Mouse (Mus musculus): ENCODE measurements at regions not wholly inside any gene's neighbourhood (a gene's known extent, or its start where the extent isn't known, plus 50 kb on each side); places are given as distances from the start of the nearest gene placed in this dataset.

- no peak for TF ChIP-seq CTCF (IDR thresholded peaks at IDR 0.05)
- WGBS: 80% methylated on average over 2 of the region's 2 CpGs
- H3K4me1 ChIP-seq (ENCODE audit: insufficient read depth, low read length): no peaks in the 10 kb centered on the region
- DNase-seq (ENCODE audit: low spot score) (no peak), ATAC-seq (ENCODE audit: low FRiP score) (no peak)
- no peaks in the 10 kb centered on the region for H3K36me3 ChIP-seq (ENCODE audit: insufficient read depth, low read length)
- no peak overlapping the region for H3K9ac ChIP-seq (replicated peaks; ENCODE audit: low read length, poor library complexity, severe bottlenecking)
- no peak overlapping the region for H3K4me2 ChIP-seq (ENCODE audit: low read depth, low read length, poor library complexity, severe bottlenecking)
- no peak overlapping the region for H3K27ac ChIP-seq (ENCODE audit: low read depth, low read length)
- no peaks in the 10 kb centered on the region for H3K9me3 ChIP-seq (ENCODE audit: low read length)
- H3K27me3 ChIP-seq (ENCODE audit: insufficient read depth, low read length): no peaks in the 10 kb centered on the region
- H3K4me3 ChIP-seq (ENCODE audit: low read depth, low read length): no peak overlapping the region
These were observed 531.3 kb downstream of the Cypt12 start for GRCm38 (mm10) chr3:18479557-18479956.

GRCm38 (mm10) chr3:18482006-18482405 is 533.8 kb downstream of the Cypt12 start:
- no peak for TF ChIP-seq CTCF (IDR thresholded peaks at IDR 0.05)
- DNase-seq (ENCODE audit: low spot score) (no peak), ATAC-seq (ENCODE audit: low FRiP score) (no peak)
- H3K27me3 ChIP-seq (ENCODE audit: insufficient read depth, low read length): no peaks in the 10 kb centered on the region
- no peaks in the 10 kb centered on the region for H3K36me3 ChIP-seq (ENCODE audit: insufficient read depth, low read length)
- no peak overlapping the region for H3K4me2 ChIP-seq (ENCODE audit: low read depth, low read length, poor library complexity, severe bottlenecking)
- no peak overlapping the region for H3K27ac ChIP-seq (ENCODE audit: low read depth, low read length)
- no peaks in the 10 kb centered on the region for H3K4me1 ChIP-seq (ENCODE audit: insufficient read depth, low read length)
- no peak overlapping the region for H3K9ac ChIP-seq (replicated peaks; ENCODE audit: low read length, poor library complexity, severe bottlenecking)
- H3K9me3 ChIP-seq (ENCODE audit: low read length): no peaks in the 10 kb centered on the region; the same call in 1 of the 2 replicates
- H3K4me3 ChIP-seq (ENCODE audit: low read depth, low read length): no peak overlapping the region
- 79% methylated on average over 2 of the region's 2 CpGs for WGBS

- H3K36me3 ChIP-seq (ENCODE audit: insufficient read depth, low read length): no peaks in the 10 kb centered on the region
- no peaks in the 10 kb centered on the region for H3K27me3 ChIP-seq (ENCODE audit: insufficient read depth, low read length)
- H3K9ac ChIP-seq (replicated peaks; ENCODE audit: low read length, poor library complexity, severe bottlenecking): no peak overlapping the region
- ATAC-seq (ENCODE audit: low FRiP score): no peak
- WGBS: 84% methylated on average over 2 of the region's 2 CpGs
- H3K9me3 ChIP-seq (ENCODE audit: low read length): no peaks in the 10 kb centered on the region; the same call in 1 of the 2 replicates
- no peak overlapping the region for H3K4me3 ChIP-seq (ENCODE audit: low read depth, low read length)
- no peak overlapping the region for H3K4me2 ChIP-seq (ENCODE audit: low read depth, low read length, poor library complexity, severe bottlenecking)
- no peak for TF ChIP-seq CTCF (IDR thresholded peaks at IDR 0.05)
- H3K4me1 ChIP-seq (ENCODE audit: insufficient read depth, low read length): no peaks in the 10 kb centered on the region
- H3K27ac ChIP-seq (ENCODE audit: low read depth, low read length): no peak overlapping the region
- no peak for DNase-seq (ENCODE audit: low spot score)
These were observed 540.7 kb downstream of the Cypt12 start for GRCm38 (mm10) chr3:18488886-18489285.

GRCm38 (mm10) chr3:18522562-18522961 is 574.4 kb downstream of the Cypt12 start:
- Histone ChIP-seq H3K4me3 (ENCODE audit: low read depth, low read length) (no peak overlapping the region), H3K4me2 (ENCODE audit: low read depth, low read length, poor library complexity, severe bottlenecking) (no peak overlapping the region), H3K36me3 (ENCODE audit: insufficient read depth, low read length) (no peaks in the 10 kb centered on the region), H3K9ac (replicated peaks; ENCODE audit: low read length, poor library complexity, severe bottlenecking) (no peak overlapping the region), H3K4me1 (ENCODE audit: insufficient read depth, low read length) (no peaks in the 10 kb centered on the region), H3K27ac (ENCODE audit: low read depth, low read length) (no peak overlapping the region), H3K9me3 (ENCODE audit: low read length) (no peaks in the 10 kb centered on the region), H3K27me3 (ENCODE audit: insufficient read depth, low read length) (no peaks in the 10 kb centered on the region)
- no peak for DNase-seq (ENCODE audit: low spot score)
- TF ChIP-seq CTCF (IDR thresholded peaks at IDR 0.05): no peak
- WGBS: 29% methylated on average over 3 of the region's 3 CpGs
- no peak for ATAC-seq (ENCODE audit: low FRiP score)

- Histone ChIP-seq H3K27me3 (ENCODE audit: insufficient read depth, low read length) (no peaks in the 10 kb centered on the region), H3K36me3 (ENCODE audit: insufficient read depth, low read length) (no peaks in the 10 kb centered on the region), H3K9ac (replicated peaks; ENCODE audit: low read length, poor library complexity, severe bottlenecking) (no peak overlapping the region), H3K4me2 (ENCODE audit: low read depth, low read length, poor library complexity, severe bottlenecking) (no peak overlapping the region), H3K27ac (ENCODE audit: low read depth, low read length) (no peak overlapping the region), H3K4me3 (ENCODE audit: low read depth, low read length) (no peak overlapping the region), H3K4me1 (ENCODE audit: insufficient read depth, low read length) (no peaks in the 10 kb centered on the region), H3K9me3 (ENCODE audit: low read length) (no peaks in the 10 kb centered on the region)
- no peak for TF ChIP-seq CTCF (IDR thresholded peaks at IDR 0.05)
- 80% methylated on average over 2 of the region's 2 CpGs for WGBS
- ATAC-seq (ENCODE audit: low FRiP score) (no peak), DNase-seq (ENCODE audit: low spot score) (no peak)
These were observed 575.8 kb downstream of the Cypt12 start for GRCm38 (mm10) chr3:18524011-18524410.

- no peaks in the 10 kb centered on the region for H3K9me3 ChIP-seq (ENCODE audit: low read length)
- no peak overlapping the region for H3K4me2 ChIP-seq (ENCODE audit: low read depth, low read length, poor library complexity, severe bottlenecking)
- H3K27ac ChIP-seq (ENCODE audit: low read depth, low read length): no peak overlapping the region
- H3K9ac ChIP-seq (replicated peaks; ENCODE audit: low read length, poor library complexity, severe bottlenecking): no peak overlapping the region
- TF ChIP-seq CTCF (IDR thresholded peaks at IDR 0.05): no peak
- no peak for DNase-seq (ENCODE audit: low spot score)
- H3K27me3 ChIP-seq (ENCODE audit: insufficient read depth, low read length): no peaks in the 10 kb centered on the region
- H3K4me1 ChIP-seq (ENCODE audit: insufficient read depth, low read length): no peaks in the 10 kb centered on the region
- 92% methylated on average over 2 of the region's 2 CpGs for WGBS
- ATAC-seq (ENCODE audit: low FRiP score): no peak
- no peak overlapping the region for H3K4me3 ChIP-seq (ENCODE audit: low read depth, low read length)
- H3K36me3 ChIP-seq (ENCODE audit: insufficient read depth, low read length): no peaks in the 10 kb centered on the region
These were observed 609.0 kb downstream of the Cypt12 start for GRCm38 (mm10) chr3:18557201-18557600.

Data from midbrain, postnatal 0 days (tissue).